Mouse (Mus musculus): ENCODE measurements around the gene Hdac5. TPM values are rescaled to one million over a fixed set of nuclear protein-coding genes. Genes with fewer than 3 reads are reported as not detected.

Gene Hdac5
- total and polyA plus RNA-seq, 2 experiments from 2014 or later, result 61.9 to 350 TPM

DNA sequence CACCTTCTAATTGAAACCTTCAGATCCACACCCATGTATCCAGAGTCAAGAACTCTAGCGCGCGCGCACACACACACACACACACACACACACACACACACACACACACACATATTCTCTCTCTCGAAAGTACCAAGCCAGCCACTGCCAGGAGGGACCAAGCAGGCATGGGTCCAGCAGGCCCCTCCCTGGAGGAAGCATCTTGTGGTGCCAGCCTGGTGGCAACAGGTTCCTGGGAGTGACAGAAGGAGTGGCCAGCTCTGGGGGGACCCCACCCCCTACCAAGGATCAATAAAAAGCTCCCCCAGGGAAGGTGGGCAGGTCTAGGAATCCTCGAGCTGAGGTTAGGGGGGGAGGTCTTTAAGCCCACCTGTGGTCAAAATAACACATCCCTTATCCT, 12.6 kb downstream of the Hdac5 start:
- H3K4me3 ChIP-seq (ENCODE audit: low read length), result no peak overlapping the region
- no peak for DNase-seq (ENCODE audit: low spot score)
- ATAC-seq, result no peak

GRCm38 (mm10) chr11:102216886-102217240, 13.1 kb downstream of the Hdac5 start:
- Histone ChIP-seq H3K27me3 (ENCODE audit: insufficient read depth, low read length) (no peaks in the 10 kb centered on the region), H3K27ac (no peak overlapping the region), H3K9ac (replicated peaks; ENCODE audit: low read length) (no peak overlapping the region), H3K4me2 (ENCODE audit: low read depth, low read length) (no peak overlapping the region), H3K9me3 (ENCODE audit: low read length) (no peaks in the 10 kb centered on the region), H3K4me1 (ENCODE audit: insufficient read depth, low read length) (peaks cover 51% of the 10 kb centered on the region), H3K36me3 (ENCODE audit: insufficient read depth, low read length) (no peaks in the 10 kb centered on the region), H3K4me3 (ENCODE audit: low read length) (no peak overlapping the region)
- TF ChIP-seq CTCF (IDR thresholded peaks at IDR 0.05; ENCODE audit: low read depth), result no peak
- ATAC-seq (no peak), DNase-seq (ENCODE audit: low spot score) (no peak)
- 50% methylated on average over 5 of the region's 5 CpGs for WGBS

More for the DNA sequence above, 12.6 kb downstream of the Hdac5 start:
- no peaks in the 10 kb centered on the region for H3K36me3 ChIP-seq (ENCODE audit: insufficient read depth, low read length)
- WGBS, result 61% methylated on average over 6 of the region's 6 CpGs
- H3K9me3 ChIP-seq (ENCODE audit: low read length), result no peaks in the 10 kb centered on the region
- peak overlapping the region; percentile 53; the same call in 1 of the 2 replicates for H3K4me2 ChIP-seq (ENCODE audit: low read depth, low read length)
- 0 out of 2 replicates have a peak overlapping the region, but pooled peaks have one; percentile 13 for H3K9ac ChIP-seq (replicated peaks; ENCODE audit: low read length)
- no peaks in the 10 kb centered on the region for H3K27me3 ChIP-seq (ENCODE audit: insufficient read depth, low read length)
- H3K4me1 ChIP-seq (ENCODE audit: insufficient read depth, low read length), result peaks cover 51% of the 10 kb centered on the region
- peak overlapping the region; percentile 52; the same call in 1 of the 2 replicates for H3K27ac ChIP-seq
- TF ChIP-seq CTCF (IDR thresholded peaks at IDR 0.05; ENCODE audit: low read depth), result no peak

DNA sequence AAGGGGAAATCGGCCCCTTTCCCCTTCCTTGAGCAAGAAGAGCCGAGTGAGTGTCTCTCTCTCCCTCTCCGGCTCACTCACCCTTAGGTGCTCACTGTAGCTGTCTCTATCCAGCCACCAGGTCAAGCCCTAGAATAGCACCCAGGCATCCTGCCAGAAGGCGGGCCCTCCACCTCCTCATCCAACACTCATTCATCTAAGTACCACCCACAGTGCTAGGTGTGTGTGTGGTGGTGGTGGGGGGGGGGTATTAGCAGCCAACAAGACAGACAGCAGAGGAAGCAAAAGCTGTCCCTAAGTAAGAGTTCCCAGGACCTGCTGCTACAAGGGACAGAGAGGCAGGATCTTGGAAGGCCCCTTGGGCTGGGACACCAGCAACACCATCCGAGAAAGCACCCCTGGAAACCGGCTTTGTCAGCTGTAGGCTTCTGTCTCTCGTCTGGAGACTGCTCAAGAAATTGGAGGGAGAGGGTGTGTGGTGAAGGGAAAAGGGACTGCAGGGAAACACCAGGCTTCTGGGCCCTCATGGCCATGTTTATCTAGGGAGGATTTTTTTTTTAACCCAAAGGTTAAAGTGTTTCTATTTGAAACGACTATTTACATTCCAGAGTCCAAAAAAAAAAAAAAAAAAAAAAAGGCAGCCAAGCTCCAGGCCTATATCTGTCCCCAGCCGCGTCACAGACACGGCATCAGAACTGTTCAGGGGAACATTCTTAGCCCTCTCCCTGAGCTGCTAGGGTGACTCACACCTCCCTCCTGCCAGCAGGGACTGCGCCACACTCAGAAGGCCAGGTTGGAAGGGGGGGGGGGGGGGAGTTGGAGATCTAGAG, 13.7 kb downstream of the Hdac5 start:
- Histone ChIP-seq H3K27me3 (ENCODE audit: insufficient read depth, low read length) (no peaks in the 10 kb centered on the region), H3K27ac (peak overlapping the region; percentile 41; the same call in 1 of the 2 replicates), H3K4me3 (ENCODE audit: low read length) (no peak overlapping the region), H3K36me3 (ENCODE audit: insufficient read depth, low read length) (no peaks in the 10 kb centered on the region), H3K4me1 (ENCODE audit: insufficient read depth, low read length) (peaks cover 51% of the 10 kb centered on the region), H3K9me3 (ENCODE audit: low read length) (no peaks in the 10 kb centered on the region), H3K9ac (replicated peaks; ENCODE audit: low read length) (no peak overlapping the region), H3K4me2 (ENCODE audit: low read depth, low read length) (no peak overlapping the region)
- 32% methylated on average over 12 of the region's 12 CpGs for WGBS
- DNase-seq (ENCODE audit: low spot score) (no peak), ATAC-seq (peak; percentile 28; the same call in 1 of the 2 replicates)
- TF ChIP-seq CTCF (IDR thresholded peaks at IDR 0.05; ENCODE audit: low read depth), result no peak

GRCm38 (mm10) chr11:102215511-102215910, 14.5 kb downstream of the Hdac5 start:
- Histone ChIP-seq H3K27ac (peak overlapping the region; percentile 41; the same call in 1 of the 2 replicates), H3K4me2 (ENCODE audit: low read depth, low read length) (no peak overlapping the region), H3K4me3 (ENCODE audit: low read length) (no peak overlapping the region), H3K9ac (replicated peaks; ENCODE audit: low read length) (no peak overlapping the region), H3K9me3 (ENCODE audit: low read length) (no peaks in the 10 kb centered on the region), H3K36me3 (ENCODE audit: insufficient read depth, low read length) (no peaks in the 10 kb centered on the region), H3K4me1 (ENCODE audit: insufficient read depth, low read length) (peaks cover 51% of the 10 kb centered on the region), H3K27me3 (ENCODE audit: insufficient read depth, low read length) (no peaks in the 10 kb centered on the region)
- ATAC-seq (no peak), DNase-seq (ENCODE audit: low spot score) (no peak)
- 75% methylated on average over 11 of the region's 11 CpGs for WGBS
- no peak for TF ChIP-seq CTCF (IDR thresholded peaks at IDR 0.05; ENCODE audit: low read depth)

DNA sequence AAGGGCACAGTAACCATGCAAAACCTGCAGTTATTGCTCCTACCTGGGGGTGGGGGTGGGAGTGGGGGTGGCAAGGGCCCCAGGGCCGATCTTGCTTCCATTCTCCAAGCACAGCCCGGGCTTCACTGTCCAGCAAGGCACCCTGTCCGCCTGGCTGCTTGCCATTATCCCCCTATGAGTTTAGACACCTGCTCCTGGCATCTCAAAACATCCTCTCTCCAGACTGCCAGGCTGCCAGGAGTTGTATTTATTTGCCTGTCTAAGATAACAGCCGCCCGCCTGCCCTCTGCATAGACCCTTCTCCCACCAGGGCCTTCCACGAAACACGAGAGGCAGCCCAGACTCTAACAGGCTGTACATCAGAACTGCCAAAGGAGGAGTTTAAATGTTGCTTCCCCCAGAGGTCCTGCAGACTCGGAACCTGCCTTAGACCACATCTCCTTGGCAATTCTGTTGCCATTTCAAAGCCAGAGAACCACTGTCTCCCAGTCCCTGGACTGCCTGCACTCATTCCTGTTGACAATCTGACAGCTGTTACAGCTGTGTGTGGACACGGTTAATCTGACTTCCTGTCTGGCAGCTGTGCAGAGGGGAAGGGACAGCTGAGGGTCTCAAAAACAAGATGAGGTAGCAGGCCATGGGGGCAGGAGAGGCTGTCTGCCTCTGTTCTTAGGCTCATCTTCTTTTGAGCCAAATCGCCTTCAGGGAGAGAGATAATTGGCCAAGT, 15.4 kb downstream of the Hdac5 start:
- H3K36me3 ChIP-seq (ENCODE audit: insufficient read depth, low read length), result no peaks in the 10 kb centered on the region
- no peaks in the 10 kb centered on the region for H3K9me3 ChIP-seq (ENCODE audit: low read length)
- no peak overlapping the region for H3K27ac ChIP-seq
- DNase-seq (ENCODE audit: low spot score) (no peak), ATAC-seq (no peak)
- H3K4me2 ChIP-seq (ENCODE audit: low read depth, low read length), result no peak overlapping the region
- H3K27me3 ChIP-seq (ENCODE audit: insufficient read depth, low read length), result no peaks in the 10 kb centered on the region
- H3K4me3 ChIP-seq (ENCODE audit: low read length), result no peak overlapping the region
- 44% methylated on average over 10 of the region's 10 CpGs for whole genome bisulfite sequencing
- H3K9ac ChIP-seq (replicated peaks; ENCODE audit: low read length), result no peak overlapping the region
- no peak for TF ChIP-seq CTCF (IDR thresholded peaks at IDR 0.05; ENCODE audit: low read depth)
- peaks cover 49% of the 10 kb centered on the region for H3K4me1 ChIP-seq (ENCODE audit: insufficient read depth, low read length)

DNA sequence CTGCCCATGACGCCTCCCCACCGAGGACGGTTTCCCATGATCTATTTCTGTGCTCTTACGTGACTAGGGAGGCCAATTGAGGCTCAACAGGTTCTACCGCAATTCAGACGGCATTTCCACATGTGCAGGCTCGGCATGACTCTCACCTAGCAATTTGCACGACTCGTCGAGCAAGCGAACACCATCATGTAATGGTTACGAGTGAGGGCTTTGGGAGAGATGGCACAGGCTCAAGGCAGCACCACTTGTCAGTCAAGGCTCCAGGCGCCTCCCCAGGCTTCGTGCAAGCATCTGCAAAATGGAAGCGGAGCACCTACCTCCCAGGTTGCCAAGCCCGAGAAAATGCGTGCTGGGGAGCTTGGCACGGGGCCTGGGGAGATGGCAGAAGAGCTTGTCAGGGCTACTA, 18.0 kb downstream of the Hdac5 start:
- Histone ChIP-seq H3K4me1 (ENCODE audit: insufficient read depth, low read length) (peaks cover 32% of the 10 kb centered on the region), H3K4me2 (ENCODE audit: low read depth, low read length) (no peak overlapping the region), H3K9ac (replicated peaks; ENCODE audit: low read length) (no peak overlapping the region), H3K27me3 (ENCODE audit: insufficient read depth, low read length) (no peaks in the 10 kb centered on the region), H3K36me3 (ENCODE audit: insufficient read depth, low read length) (no peaks in the 10 kb centered on the region), H3K27ac (no peak overlapping the region), H3K4me3 (ENCODE audit: low read length) (no peak overlapping the region), H3K9me3 (ENCODE audit: low read length) (no peaks in the 10 kb centered on the region)
- no peak for ATAC-seq
- no peak for TF ChIP-seq CTCF (IDR thresholded peaks at IDR 0.05; ENCODE audit: low read depth)
- 43% methylated on average over 18 of the region's 18 CpGs for WGBS
- DNase-seq (ENCODE audit: low spot score), result no peak
